Mouse (Mus musculus): ENCODE results near the gene Alk. TPM values are rescaled to one million over a fixed set of nuclear protein-coding genes. Genes with fewer than 3 reads are reported as not detected.

Gene Alk
- polyA plus RNA-seq, 1 experiment from 2014 or later: 0.17 TPM

- no peak overlapping the region for H3K27ac ChIP-seq (ENCODE audit: low read depth, low read length)
- ATAC-seq: no peak
- no peaks in the 10 kb centered on the region for H3K36me3 ChIP-seq (ENCODE audit: control insufficient read depth, insufficient read depth)
- no peaks in the 10 kb centered on the region for H3K4me1 ChIP-seq (replicated peaks; ENCODE audit: control insufficient read depth, insufficient read depth, low read length)
- H3K4me2 ChIP-seq (replicated peaks; ENCODE audit: low read depth): no peak overlapping the region
- no peak overlapping the region for H3K9ac ChIP-seq (ENCODE audit: low read depth, low read length)
- WGBS: 66% methylated on average over 1 of the region's 1 CpGs
- H3K4me3 ChIP-seq (ENCODE audit: low read depth, low read length): no peak overlapping the region
- TF ChIP-seq CTCF (IDR thresholded peaks at IDR 0.05; ENCODE audit: low read depth): no peak
- H3K9me3 ChIP-seq (ENCODE audit: control insufficient read depth): no peaks in the 10 kb centered on the region
- H3K27me3 ChIP-seq (replicated peaks; ENCODE audit: control insufficient read depth, insufficient read depth, low read length): no peaks in the 10 kb centered on the region
Observed at GRCm38 (mm10) chr17:72271640-72272039, 332.8 kb downstream of the Alk start.

- no peak for TF ChIP-seq CTCF (IDR thresholded peaks at IDR 0.05; ENCODE audit: low read depth)
- no peak overlapping the region for H3K27ac ChIP-seq (ENCODE audit: low read depth, low read length)
Observed at GRCm38 (mm10) chr17:72268529-72268928, 335.9 kb downstream of the Alk start.

GRCm38 (mm10) chr17:72265171-72266022 is 339.0 kb downstream of the Alk start:
- H3K4me2 ChIP-seq (replicated peaks; ENCODE audit: low read depth): no peak overlapping the region
- H3K9me3 ChIP-seq (ENCODE audit: control insufficient read depth): no peaks in the 10 kb centered on the region
- no peak overlapping the region for H3K27ac ChIP-seq (ENCODE audit: low read depth, low read length)
- no peak for ATAC-seq
- H3K27me3 ChIP-seq (replicated peaks; ENCODE audit: control insufficient read depth, insufficient read depth, low read length): no peaks in the 10 kb centered on the region
- TF ChIP-seq CTCF (IDR thresholded peaks at IDR 0.05; ENCODE audit: low read depth): no peak
- H3K9ac ChIP-seq (ENCODE audit: low read depth, low read length): no peak overlapping the region
- no peaks in the 10 kb centered on the region for H3K36me3 ChIP-seq (ENCODE audit: control insufficient read depth, insufficient read depth)
- no peak overlapping the region for H3K4me3 ChIP-seq (ENCODE audit: low read depth, low read length)
- no peaks in the 10 kb centered on the region for H3K4me1 ChIP-seq (replicated peaks; ENCODE audit: control insufficient read depth, insufficient read depth, low read length)
- 70% methylated on average over 9 of the region's 9 CpGs for WGBS

More at GRCm38 (mm10) chr17:72268529-72268928, 335.9 kb downstream of the Alk start:
- Histone ChIP-seq H3K4me2 (replicated peaks; ENCODE audit: low read depth) (no peak overlapping the region), H3K27me3 (replicated peaks; ENCODE audit: control insufficient read depth, insufficient read depth, low read length) (no peaks in the 10 kb centered on the region), H3K9me3 (ENCODE audit: control insufficient read depth) (no peaks in the 10 kb centered on the region), H3K9ac (ENCODE audit: low read depth, low read length) (no peak overlapping the region), H3K4me1 (replicated peaks; ENCODE audit: control insufficient read depth, insufficient read depth, low read length) (no peaks in the 10 kb centered on the region), H3K4me3 (ENCODE audit: low read depth, low read length) (no peak overlapping the region), H3K36me3 (ENCODE audit: control insufficient read depth, insufficient read depth) (no peaks in the 10 kb centered on the region)
- 81% methylated on average over 5 of the region's 5 CpGs for WGBS
- ATAC-seq: no peak

- Histone ChIP-seq H3K4me3 (ENCODE audit: low read depth, low read length) (no peak overlapping the region), H3K36me3 (ENCODE audit: control insufficient read depth, insufficient read depth) (no peaks in the 10 kb centered on the region), H3K27ac (ENCODE audit: low read depth, low read length) (no peak overlapping the region), H3K4me1 (replicated peaks; ENCODE audit: control insufficient read depth, insufficient read depth, low read length) (no peaks in the 10 kb centered on the region; the same call in 1 of the 2 replicates), H3K4me2 (replicated peaks; ENCODE audit: low read depth) (no peak overlapping the region), H3K27me3 (replicated peaks; ENCODE audit: control insufficient read depth, insufficient read depth, low read length) (no peaks in the 10 kb centered on the region), H3K9ac (ENCODE audit: low read depth, low read length) (no peak overlapping the region), H3K9me3 (ENCODE audit: control insufficient read depth) (no peaks in the 10 kb centered on the region)
- no peak for TF ChIP-seq CTCF (IDR thresholded peaks at IDR 0.05; ENCODE audit: low read depth)
- ATAC-seq: no peak
- WGBS: 83% methylated on average over 5 of the region's 5 CpGs
Observed at GRCm38 (mm10) chr17:72253411-72253810, 351.0 kb downstream of the Alk start.

- WGBS: 75% methylated on average over 4 of the region's 4 CpGs
- Histone ChIP-seq H3K9me3 (ENCODE audit: control insufficient read depth) (no peaks in the 10 kb centered on the region), H3K36me3 (ENCODE audit: control insufficient read depth, insufficient read depth) (no peaks in the 10 kb centered on the region), H3K27me3 (replicated peaks; ENCODE audit: control insufficient read depth, insufficient read depth, low read length) (no peaks in the 10 kb centered on the region), H3K9ac (ENCODE audit: low read depth, low read length) (no peak overlapping the region), H3K4me3 (ENCODE audit: low read depth, low read length) (no peak overlapping the region), H3K4me2 (replicated peaks; ENCODE audit: low read depth) (no peak overlapping the region), H3K4me1 (replicated peaks; ENCODE audit: control insufficient read depth, insufficient read depth, low read length) (no peaks in the 10 kb centered on the region; the same call in 1 of the 2 replicates), H3K27ac (ENCODE audit: low read depth, low read length) (no peak overlapping the region)
- no peak for ATAC-seq
- TF ChIP-seq CTCF (IDR thresholded peaks at IDR 0.05; ENCODE audit: low read depth): no peak
Observed at GRCm38 (mm10) chr17:72251554-72251953, 352.9 kb downstream of the Alk start.

GRCm38 (mm10) chr17:72250482-72251405 is 353.7 kb downstream of the Alk start:
- Histone ChIP-seq H3K9me3 (ENCODE audit: control insufficient read depth) (no peaks in the 10 kb centered on the region), H3K36me3 (ENCODE audit: control insufficient read depth, insufficient read depth) (no peaks in the 10 kb centered on the region), H3K9ac (ENCODE audit: low read depth, low read length) (no peak overlapping the region), H3K4me3 (ENCODE audit: low read depth, low read length) (no peak overlapping the region), H3K4me2 (replicated peaks; ENCODE audit: low read depth) (no peak overlapping the region), H3K4me1 (replicated peaks; ENCODE audit: control insufficient read depth, insufficient read depth, low read length) (no peaks in the 10 kb centered on the region; the same call in 1 of the 2 replicates), H3K27ac (ENCODE audit: low read depth, low read length) (no peak overlapping the region), H3K27me3 (replicated peaks; ENCODE audit: control insufficient read depth, insufficient read depth, low read length) (no peaks in the 10 kb centered on the region)
- ATAC-seq: no peak
- no peak for TF ChIP-seq CTCF (IDR thresholded peaks at IDR 0.05; ENCODE audit: low read depth)
- WGBS: 66% methylated on average over 7 of the region's 7 CpGs

Data from intestine, postnatal 0 days (tissue).